Mouse (Mus musculus): Measurements from ENCODE around the gene Bcas1. TPM values are rescaled to one million over a fixed set of nuclear protein-coding genes. Genes with fewer than 3 reads are reported as not detected.
A peak's percentile ranks its signal among the peaks of the same experiment; 100 is the strongest.

Gene Bcas1
- total RNA-seq, 2 experiments from 2014 or later, result 4.9 to 5.1 TPM

DNA sequence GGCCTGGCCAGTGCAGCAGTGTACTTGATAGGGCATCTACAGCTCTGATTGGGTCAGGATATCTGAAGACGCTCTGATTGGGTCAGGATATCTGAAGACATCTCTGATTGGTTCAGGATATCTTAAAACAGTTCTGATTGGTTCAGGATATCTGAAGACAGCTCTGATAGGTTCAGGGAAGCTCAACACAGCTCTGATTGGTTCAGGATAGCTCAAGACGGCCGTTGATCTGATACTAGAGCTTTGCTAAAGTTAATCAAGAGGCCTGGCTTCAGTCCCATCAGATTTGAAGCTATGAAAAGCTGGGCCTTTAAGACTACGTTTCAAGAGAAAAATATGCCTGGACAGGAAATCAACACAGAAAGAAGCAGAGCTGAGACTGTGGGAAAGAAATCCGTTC, 77.9 kb downstream of the Bcas1 start:
- DNase-seq (ENCODE audit: low spot score in 2 of 2), result no peak

DNA sequence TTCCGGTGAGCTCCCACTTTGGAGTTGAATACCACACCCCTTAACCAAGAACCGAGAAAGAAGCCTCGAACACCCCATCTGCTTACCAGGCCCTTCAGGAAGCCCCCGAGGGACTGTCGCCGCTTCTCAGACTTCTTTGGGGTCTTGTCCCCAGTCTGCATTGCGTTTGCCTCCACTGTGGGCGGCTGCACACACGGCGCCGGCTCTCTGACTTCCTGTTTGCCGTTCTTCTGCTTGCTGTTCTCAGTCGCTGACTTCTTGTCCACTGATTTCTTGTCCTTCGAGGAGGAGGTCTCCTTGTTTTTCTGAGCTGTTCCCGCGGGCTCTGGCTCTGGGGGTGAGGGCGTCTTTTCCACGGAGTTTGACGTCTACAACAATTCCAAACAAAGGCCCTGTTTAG, 78.5 kb downstream of the Bcas1 start:
- no peak for DNase-seq (ENCODE audit: low spot score in 2 of 2)

DNA sequence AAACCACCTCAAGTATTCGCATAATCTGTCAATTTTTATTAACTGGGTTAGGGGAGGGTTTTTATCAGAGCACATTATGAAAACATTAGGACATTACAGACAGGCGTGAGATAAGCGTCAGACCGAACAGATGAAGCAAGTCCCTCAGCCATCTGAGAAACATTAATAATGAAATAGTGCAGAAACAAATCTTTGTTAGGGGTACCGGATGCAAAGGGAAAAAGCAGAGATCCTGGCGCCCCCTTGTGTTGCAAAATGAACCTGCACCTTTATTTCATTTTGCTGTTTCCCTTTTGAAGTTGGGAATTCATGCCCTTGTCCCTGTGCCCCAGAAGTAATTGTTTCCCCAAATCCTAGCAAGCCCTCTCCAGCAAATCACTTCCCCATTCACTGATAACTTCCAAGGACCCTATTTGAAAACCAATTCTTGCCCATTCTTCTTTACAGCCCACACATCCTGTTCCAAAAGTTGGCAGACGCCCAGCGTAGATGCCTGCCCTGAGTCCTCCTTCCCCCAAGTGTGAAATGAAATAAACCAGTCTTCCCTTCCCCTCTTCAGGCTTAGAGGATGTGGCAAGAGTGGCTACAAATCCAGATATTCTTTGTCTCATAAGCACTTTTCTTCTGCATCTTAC, 80.4 kb downstream of the Bcas1 start:
- peak; percentile 47 to 57 for DNase-seq (ENCODE audit: low spot score in 2 of 2)

GRCm38 (mm10) chr2:170345410-170345793, 82.2 kb downstream of the Bcas1 start:
- no peak for DNase-seq (ENCODE audit: low spot score in 2 of 2)

DNA sequence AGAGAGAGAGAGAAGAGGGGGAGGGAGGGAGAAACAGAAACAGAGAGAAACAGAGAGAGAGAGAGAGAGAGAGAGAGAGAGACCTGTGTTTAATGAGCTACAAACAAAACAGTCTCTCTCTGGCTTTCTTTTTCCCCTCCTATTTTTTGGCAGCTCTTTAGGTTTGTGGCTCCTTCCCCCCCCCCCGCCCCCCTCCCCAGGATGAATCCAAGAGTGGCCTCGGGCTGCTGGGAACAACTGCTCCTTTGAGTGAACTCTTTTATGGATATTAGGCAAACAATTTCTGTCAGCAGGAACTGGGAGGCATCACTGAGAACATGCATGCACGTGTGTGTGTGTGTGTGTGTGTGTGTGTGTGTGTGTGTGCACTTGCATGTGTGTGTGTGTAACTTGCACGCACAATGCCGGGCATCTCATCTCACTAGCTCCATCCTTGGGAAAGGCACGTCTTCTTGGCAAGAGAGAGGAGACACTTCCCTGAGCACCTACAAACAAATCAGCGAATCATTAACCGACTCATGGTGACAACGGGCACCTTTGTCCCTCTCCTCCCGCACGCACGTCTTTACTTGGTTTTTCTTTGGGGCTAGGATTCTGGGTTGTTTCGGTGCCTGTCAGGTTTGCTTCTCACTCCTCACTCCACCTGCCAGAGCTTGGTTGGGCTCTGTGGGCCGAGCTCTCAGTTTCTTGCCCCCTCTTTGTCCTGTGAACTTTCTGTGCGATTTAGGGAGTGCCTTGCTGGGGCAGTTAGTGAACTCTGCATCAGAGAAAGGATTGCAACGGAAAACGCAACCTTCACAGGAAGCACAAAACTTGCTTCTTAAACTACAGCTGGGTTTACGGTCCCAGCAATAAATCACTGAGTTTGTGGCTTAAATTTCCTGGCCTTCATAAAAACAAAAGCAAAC, 82.9 kb downstream of the Bcas1 start:
- DNase-seq (ENCODE audit: low spot score in 2 of 2), result no peak

DNA sequence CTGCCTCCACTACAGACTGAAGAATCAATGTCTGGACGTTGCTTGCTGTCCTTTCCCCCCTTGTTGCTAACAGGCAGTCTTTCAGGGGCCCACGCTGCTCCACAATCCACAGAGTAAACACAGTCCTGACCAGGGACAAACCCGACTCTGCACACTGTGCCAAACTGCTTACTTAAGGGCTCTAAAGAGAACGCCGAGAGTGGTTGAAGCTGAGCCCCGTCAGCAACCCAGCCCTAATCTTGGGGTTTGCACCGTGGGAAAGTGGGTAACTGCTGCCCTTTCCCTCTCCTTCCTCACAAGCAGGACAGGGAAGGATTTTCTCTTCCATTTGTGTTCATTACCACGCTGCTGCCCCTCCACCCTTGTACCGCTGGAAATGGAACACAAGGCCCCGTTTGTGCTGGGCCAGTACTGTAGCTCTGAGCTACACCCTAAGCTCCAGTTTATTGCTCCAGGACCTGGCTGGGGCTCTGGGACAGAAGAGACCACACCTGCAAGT, 83.8 kb downstream of the Bcas1 start:
- DNase-seq (ENCODE audit: low spot score in 2 of 2), result no peak

DNA sequence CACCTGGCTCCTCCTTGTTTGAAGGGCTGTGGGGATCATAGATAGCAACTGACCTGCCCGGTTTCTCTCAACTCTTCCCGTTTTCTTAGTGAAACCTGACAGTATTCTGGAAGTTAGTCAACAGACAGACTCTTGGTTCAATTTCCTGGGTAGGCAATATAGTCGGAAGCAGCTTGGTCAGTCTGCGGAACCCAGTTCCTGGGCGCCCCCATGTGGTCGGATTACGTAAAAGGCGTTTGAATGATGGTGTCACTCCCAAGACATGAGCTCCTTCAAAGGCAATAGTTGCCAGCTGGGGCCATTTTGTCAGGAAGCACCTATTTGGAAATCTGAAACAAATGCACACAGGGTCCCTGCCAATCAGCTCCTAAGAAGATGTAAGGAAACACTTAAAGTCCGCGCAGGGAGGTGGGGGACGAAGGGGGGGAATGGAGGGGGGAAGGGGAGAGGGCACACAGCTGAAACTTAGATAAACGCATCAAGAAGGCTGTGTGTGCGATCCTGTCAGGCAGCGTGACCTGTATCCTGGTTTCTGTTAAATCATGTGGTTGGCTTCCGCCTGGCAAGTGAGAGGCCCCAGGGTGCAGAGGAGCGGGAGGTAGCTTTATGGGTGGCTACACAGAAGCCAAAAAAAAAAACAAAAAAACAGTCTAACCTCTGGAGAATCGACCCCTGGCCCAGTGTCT, 84.4 kb downstream of the Bcas1 start:
- peak; percentile 61 to 86 for DNase-seq (ENCODE audit: low spot score in 2 of 2)

DNA sequence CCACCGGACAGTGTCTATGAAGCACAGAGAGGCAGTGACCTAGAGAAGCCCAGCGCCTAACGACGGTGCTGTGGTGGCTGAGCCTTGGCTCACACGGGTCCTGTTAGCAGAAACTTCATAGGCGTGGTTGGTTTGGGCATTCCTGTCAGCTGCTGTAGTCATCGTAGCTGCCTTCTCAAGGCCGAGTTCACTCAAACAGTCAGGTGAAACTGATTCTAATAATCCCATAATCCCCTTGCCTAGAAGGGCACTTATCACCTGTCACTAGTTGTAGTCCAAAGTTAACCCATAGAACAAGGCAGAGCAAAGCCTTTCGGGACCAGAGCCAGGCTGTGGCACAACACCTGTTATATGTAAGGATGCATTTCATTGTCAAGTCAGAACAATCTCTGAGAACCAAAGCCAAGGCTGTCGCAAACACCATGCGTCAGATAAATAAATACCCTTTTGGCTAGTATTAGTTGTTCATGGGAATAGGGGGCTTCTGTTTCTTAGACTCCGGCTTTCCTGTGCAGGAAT, 85.3 kb downstream of the Bcas1 start:
- DNase-seq (ENCODE audit: low spot score in 2 of 2), result no peak

- no peak for DNase-seq (ENCODE audit: low spot score in 2 of 2)
Measured at GRCm38 (mm10) chr2:170341179-170341578, 86.5 kb downstream of the Bcas1 start.

DNA sequence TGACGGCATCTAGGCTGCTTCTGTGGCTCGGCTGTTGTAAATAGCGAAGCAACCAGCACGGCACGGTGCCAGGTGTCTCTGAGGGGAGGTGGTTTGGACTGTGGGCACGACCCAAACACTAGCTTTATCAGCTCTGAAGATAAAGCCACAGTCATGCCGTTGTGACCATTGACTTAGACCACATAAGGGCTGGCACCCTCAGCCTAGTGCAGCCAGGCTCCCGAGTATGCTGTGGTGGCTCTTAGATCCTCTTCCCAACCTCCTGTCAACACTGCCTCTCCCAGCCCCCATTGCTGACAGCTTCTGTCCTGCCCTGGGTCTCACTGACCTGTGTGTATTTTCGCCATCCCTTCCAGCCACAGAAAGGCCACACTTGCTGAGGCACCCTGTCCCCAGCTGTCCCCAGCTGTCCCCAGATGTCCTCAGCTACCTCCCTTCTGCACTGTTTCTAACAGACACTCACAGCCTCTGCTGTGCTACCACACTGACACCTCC, 91.3 kb downstream of the Bcas1 start:
- DNase-seq (ENCODE audit: low spot score in 2 of 2), result no peak

DNA sequence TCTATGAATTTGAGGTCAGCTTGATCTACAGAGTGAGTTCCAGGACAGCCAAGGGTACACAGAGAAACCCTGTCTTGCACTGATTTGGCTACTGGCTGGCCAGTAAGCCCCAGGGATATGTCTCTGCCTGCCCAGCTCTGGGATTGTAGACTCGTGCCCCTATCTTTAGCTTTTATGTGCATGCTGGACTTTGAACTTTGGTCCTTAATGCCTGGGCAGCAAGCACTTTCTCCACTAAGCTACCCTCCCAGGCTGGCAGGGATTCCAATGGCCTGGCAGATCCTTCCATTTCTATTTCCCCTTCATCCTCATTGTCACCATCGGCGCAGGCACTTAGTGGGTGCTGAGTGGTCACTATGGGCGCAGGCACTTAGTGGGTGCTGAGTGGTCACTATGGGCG, 92.5 kb downstream of the Bcas1 start:
- no peak for DNase-seq (ENCODE audit: low spot score in 2 of 2)

DNA sequence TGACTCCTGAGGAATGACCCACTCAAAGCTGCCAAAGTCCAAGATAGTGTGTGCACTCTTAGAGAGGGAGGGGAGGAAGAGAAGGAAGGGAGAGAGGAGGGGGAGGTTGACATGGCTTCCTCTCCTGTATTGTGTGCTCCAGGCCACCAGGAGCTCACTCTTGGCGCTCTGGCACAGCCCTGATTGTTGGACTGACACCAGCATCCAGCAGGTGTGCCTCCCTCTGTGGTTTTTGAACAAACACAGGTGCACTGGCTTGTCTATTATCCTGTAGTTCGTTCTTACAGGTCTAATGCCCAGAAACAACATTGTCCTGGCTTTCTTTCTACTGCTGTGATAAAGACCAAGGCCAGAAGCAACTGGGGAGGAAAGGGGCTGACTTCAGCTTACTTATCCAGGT, 95.8 kb downstream of the Bcas1 start:
- DNase-seq (ENCODE audit: low spot score in 2 of 2), result no peak

DNA sequence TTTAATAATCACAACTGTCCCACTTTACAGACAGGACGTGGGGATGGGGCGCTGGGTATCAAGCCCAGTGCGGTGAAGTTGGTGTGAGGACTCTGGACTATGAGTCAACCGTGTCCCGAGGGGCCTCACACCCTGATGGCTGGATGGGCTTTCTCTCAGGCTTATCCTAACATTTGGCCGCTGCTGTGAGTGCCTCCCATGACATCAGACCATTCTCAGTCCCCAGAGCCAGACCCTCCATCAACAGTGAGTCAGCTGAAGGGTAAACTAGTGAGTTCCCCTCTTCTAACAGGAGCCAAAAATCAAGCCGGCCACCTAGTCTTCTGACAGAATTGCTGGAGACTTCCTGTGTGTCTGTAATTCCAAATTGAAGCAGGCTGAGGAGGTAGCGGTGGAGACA, 97.2 kb downstream of the Bcas1 start:
- DNase-seq (ENCODE audit: low spot score in 2 of 2), result peak; percentile 35 to 57

DNA sequence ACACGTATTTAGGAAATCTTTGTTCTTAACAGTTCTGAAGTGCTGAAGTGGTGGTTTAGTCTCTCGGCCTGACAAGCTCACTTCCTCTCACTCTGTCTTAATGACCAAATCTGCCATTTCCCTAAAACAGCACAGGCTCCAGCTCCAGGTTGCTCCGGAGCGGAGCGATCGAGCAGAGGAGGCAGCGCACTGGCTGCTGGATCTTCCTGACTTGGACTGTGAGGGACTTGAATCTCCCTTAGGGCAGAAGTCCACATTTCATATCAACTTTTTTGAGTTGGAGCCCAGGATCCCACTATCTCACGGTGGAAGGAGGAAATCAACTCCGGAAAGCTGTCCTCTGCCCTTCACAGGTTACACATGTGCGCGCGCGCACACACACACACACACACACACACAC, 97.7 kb downstream of the Bcas1 start:
- no peak for DNase-seq (ENCODE audit: low spot score in 2 of 2)

- DNase-seq (ENCODE audit: low spot score in 2 of 2), result peak in 1 of 2 experiments; percentile 62
Measured at GRCm38 (mm10) chr2:170323925-170324347, 103.7 kb downstream of the Bcas1 start.

GRCm38 (mm10) chr2:170322013-170322414, 105.6 kb downstream of the Bcas1 start:
- DNase-seq (ENCODE audit: low spot score in 2 of 2), result no peak

DNA sequence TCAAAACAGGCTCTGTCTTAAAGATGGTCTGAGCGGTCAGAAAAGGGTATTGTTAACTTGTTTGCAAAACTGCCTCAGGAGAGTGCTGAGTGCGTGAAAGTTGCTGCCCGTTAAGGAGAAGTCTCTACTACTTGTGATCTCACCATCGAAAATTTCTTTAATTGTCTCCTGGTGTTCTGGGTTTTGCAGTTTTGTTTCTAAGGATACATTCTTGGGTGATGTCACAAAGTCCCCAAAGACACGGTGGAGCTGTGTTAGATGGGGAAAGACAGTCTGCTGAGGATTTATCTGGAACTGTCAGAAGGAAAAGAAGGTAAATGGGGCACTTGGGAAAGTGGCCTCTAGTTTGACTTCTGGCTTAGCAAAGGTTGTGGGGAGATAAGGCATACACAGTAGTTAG, 106.1 kb downstream of the Bcas1 start:
- DNase-seq (ENCODE audit: low spot score in 2 of 2), result no peak

- DNase-seq (ENCODE audit: low spot score in 2 of 2), result no peak
Measured at GRCm38 (mm10) chr2:170319533-170320463, 107.8 kb downstream of the Bcas1 start.

DNA sequence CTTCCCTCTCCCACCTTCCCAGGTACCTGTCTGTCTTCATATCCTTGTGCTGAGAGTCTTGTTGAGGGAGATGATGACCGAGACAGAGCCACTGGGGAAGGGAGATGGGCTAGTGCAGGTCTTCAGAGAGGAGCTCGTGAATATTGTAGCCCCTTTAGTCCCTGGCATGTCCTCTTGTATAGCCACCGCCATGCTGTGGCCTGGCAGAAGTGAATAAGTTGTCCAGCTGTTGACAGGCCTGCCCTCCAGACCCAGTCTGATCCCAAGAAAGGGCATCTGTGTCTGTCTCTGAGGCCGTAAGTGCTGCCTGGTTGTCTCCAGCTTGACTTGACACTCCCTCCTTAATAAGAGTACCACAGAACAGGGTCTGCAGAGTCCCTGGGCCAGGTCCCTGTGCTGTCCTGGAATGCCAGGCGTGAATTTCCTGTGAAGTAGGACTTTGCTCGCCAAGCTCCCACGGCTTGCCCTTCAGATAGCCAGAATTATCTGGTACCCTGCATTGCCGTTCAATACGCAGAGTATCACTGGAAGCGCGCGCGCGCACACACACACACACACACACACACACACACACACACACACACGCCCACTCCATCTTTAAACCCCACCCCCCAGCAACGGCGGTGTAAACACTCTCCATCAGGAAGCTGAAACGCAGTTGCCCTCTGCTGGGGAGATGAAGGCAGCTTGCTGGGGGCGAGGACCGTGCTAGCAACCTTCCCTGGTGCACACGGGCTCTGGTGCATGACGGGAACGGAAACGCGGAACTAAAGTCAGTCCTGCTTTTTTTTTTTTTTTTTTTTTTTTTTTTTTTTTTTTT, 108.7 kb downstream of the Bcas1 start:
- peak; percentile 69 to 86 for DNase-seq (ENCODE audit: low spot score in 2 of 2)
